Mouse (Mus musculus): ENCODE measurements around the gene Unc13b.

The Unc13b gene

GRCm38 (mm10) chr4:43037860-43038566, 20.7 kb upstream of the Unc13b start:
- DNase-seq (ENCODE audit: low read depth, low spot score), result no peak

DNA sequence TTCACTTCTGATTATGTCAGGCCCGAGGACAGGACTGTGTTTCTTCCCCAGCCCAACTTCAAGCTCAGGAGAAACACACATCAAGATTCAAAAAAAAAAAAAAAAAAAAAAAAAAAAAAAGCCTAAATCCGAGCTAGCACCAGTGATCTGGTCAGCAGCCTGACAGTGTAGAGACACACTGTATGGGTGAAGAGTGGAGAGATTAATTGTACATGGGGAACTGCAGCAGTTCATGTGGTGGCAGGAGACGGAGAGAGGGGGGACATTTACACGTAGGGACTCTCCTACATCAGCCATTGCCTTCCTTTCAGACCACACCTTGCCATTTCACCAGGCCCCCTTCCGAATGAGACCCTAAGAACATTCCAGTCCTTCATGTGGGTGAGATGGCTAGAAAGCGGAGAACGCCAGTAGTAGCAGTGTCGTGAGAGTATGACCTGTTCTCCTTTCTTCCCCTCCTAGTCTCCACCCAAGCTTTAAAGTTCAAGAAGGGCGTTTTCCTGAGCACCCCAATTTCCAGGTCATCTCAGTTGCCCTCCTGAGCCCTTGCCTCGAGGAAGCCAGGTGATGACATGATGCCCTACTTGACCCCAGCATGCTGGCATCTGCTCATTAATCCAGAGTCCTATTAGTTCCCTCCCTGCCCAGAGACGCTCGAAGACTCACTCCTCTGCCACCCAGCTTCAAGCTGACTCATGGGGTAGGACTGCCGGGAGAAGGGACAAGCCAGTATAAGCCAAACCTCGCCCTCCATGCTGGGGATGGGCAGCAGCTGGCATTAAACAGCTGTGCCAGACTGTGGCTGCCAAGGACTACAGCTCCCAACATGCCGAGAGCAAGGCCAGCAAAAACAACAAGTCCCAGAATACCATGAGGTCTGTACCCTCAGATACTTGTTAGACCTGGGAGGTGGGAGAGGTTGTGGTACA, 19.9 kb upstream of the Unc13b start:
- no peak for DNase-seq (ENCODE audit: low read depth, low spot score)

DNA sequence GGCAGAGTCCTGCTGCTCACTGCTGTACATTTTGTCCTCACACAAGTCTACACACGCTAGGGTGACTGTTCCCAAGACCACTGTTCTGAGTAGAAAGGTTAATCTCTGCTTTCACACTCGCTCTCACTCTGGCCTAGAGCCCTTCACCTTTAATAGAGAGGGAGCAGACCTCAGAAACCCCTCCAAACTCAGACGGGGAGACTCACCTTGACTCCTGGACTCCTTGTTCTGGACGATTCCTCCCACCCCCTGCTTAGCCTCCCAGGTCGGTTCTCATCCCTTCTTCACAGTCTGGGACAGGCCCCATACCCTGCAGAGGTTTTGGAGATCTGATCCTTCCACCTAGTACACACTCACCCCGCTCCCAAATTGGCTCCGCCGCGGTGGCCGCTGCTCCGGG, 19.1 kb upstream of the Unc13b start:
- no peak for DNase-seq (ENCODE audit: low read depth, low spot score)

DNA sequence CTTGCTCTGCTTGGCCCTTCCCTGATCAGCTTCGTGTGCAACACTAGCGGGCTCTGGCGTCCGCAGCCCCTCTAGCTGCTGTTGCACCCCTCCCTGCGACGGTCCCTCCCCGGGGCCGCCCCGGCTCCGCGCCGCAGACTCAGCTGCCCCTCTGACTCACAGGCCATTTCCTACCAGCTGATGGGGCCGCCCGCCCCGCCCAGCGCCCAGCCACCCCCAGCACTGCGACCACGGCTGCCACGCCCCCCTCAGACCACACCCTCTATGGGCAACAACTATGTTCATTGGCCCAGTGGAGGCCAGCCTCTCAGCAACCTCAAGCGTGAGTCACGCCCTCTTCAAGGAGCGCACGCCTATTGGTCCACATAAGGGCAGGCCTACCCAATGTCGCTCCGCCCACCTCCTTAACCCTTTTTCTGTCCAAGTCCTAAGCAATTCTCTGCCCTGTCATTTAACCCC, 18.6 kb upstream of the Unc13b start:
- peak; percentile 92 for DNase-seq (ENCODE audit: low read depth, low spot score)

DNA sequence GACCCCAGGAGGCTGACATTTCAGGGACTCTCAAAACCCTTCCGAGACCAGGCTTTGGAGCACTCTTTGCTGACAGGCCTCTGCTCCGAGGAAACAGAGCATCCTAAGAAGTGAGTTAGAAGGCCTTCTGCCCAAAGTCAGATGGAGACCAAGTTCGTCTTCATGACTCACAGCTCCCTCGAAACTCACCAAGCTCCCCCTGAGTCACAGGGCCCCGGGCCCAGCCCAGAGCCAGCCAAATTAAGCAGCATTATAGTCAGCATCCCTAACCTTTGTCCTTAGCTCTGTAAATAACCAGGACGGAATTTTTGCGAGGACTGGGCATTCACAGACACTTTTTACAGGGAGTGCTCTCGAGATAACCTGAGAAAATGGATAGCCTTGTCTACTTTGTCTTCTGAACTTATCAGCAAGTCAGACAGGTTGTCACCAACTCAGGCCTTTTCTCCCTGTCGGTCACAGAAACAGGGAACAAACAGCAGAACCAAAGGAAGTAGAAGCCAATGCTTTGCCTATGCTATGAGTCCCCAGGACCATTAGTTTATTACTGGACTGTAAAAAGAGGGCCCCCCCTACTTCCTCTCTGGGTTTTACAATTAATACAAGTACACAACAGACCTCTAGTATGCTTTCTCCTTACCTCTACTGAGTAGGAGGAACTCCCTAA, 17.7 kb upstream of the Unc13b start:
- DNase-seq (ENCODE audit: low read depth, low spot score), result no peak

DNA sequence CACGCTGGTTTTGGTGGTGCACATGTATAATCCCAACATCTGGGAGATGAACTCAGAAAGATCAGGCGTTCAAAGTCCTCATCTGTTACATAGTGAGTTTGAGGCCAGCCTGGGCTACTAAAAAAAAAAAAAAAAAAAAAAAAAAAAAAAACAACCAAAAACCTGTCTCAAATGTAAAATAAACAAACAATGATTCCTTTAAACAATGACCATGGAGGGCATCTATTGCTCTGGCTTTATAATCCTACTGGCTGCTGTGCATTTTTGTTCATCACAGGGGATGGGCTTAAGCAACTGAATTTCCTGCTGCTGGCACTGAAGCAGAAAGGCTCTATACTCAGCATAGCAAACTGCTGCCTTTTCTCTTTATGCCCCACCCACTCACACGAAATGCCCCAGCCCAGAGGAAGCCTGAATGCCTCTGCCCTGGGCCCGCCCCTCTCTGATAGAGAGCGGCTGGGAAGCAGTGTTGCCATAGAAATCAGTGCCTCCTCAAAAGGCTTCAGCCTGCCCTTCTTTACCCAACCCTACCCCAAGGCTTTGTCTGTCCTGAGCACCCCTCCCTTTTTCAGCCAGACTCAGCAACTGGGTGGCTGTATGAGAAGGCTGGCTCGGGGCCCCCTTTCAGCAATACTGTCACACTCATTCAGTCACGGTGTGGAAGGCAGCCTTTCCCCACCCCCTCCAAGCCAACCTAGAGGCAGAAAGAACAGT, 15.0 kb upstream of the Unc13b start:
- peak; percentile 77 for DNase-seq (ENCODE audit: low read depth, low spot score)

DNA sequence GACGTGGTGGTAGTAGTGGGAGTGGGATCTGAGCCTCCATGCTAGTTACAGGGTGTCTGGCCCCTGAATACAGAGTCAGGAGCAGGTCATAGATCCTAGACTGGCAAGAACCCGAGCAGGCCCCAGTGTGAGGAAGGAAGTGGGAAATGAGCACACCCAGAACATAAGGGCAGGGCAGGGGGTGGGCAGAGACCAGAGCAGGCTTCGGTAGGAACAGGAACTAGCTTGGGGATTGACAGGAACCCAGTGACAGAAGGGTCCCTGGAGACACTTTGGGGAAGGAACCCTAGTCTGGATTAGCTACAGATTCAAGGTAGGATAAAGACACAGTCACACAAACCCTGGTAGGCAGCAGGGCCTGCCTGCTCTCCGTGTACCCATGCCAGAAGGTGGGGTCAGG, 14.1 kb upstream of the Unc13b start:
- DNase-seq (ENCODE audit: low read depth, low spot score), result no peak

GRCm38 (mm10) chr4:43045285-43045658, 13.5 kb upstream of the Unc13b start:
- DNase-seq (ENCODE audit: low read depth, low spot score), result no peak

GRCm38 (mm10) chr4:43045659-43046302, 13.0 kb upstream of the Unc13b start, which contains the start of gene Fam214b:
Gene Fam214b (minus strand): TSS chr4:43046220.
- peak; percentile 93 for DNase-seq (ENCODE audit: low read depth, low spot score)

DNA sequence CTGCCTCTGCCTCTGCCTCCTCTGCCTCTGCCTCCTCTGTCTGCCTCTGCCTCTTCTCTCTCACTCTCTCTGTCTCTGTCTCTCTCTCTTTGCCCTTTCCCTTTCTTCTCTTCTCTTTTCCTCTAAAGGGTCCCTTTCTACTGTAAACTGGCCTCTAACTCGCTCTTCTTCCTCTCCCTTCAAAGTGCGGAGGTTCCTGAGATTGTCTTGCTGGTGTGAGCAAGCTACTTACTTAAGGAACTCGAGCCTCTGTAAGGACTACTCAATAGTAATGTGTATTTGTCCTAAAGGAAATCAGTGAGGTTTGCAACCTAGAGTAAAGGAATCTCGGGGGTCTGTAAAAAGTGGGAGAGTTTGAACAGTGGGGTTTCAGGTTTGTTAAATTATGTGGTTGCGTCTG, 12.1 kb upstream of the Unc13b start:
- DNase-seq (ENCODE audit: low read depth, low spot score), result no peak

- DNase-seq (ENCODE audit: low read depth, low spot score), result peak; percentile 83
Measured at GRCm38 (mm10) chr4:43047231-43047630, 11.5 kb upstream of the Unc13b start.

DNA sequence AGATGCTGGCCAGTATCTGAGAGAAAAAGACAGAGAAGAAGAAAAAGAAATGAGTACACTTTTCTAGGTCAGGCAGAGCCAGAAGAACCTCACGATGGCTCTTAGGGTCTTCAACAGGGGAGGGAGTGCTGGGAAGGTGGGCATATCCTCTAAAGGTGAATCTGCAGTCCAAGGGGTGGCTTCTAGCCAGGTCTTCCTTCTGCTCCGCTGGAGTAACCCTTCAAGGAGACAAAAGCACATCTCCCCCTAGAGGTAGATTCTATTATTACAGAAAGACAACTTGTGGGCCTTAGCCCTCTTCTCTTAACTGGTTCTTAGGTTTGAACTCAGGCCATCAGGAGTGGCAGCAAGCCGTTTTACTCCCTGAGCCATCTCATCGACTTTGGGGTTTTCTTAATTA, 6.1 kb upstream of the Unc13b start:
- no peak for DNase-seq (ENCODE audit: low read depth, low spot score)

DNA sequence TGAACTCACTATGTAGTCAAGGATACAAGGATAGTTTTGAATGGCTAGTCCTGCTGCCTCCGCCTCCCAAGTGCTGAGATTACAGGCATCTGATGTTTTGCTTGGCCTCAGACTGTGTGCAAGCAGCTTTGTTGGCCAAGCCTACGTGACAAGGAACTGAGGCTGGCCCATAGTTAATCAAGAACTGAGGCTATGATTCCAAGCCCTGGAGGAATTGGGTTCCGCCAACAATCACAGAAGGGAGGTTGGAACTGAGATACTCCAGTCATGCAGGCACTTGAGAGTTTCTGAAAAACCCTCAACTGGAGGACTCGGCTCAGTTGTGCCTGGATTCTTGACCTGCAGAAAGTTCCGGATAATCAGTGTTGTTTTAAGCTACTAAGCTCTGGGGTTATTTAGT, 1.1 kb upstream of the Unc13b start:
- no peak for DNase-seq (ENCODE audit: low read depth, low spot score)

GRCm38 (mm10) chr4:43058392-43058752, 381 bp upstream of the Unc13b start:
- DNase-seq (ENCODE audit: low read depth, low spot score), result no peak

GRCm38 (mm10) chr4:43059697-43060096, 944 bp downstream of the Unc13b start:
- no peak for DNase-seq (ENCODE audit: low read depth, low spot score)

DNA sequence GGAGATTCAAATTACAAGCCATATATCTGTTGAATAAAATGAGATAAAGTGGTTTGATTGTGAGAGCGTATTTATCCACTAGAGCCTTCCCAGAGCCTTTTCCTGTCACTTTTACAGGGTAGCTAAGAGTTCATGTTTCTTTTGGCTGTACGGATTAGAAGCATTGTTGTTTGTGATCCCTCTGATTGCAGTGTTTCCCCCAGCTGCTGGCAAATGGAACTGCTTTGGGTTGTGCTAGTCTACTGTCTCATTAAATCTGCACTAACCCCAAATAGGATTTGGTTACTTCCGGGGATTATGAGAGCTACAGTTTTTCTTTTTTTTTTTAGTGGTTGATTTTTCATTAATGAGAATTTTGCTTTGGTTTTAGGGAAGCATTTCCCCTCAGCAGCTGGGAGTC, 1.5 kb downstream of the Unc13b start:
- DNase-seq (ENCODE audit: low read depth, low spot score), result no peak

DNA sequence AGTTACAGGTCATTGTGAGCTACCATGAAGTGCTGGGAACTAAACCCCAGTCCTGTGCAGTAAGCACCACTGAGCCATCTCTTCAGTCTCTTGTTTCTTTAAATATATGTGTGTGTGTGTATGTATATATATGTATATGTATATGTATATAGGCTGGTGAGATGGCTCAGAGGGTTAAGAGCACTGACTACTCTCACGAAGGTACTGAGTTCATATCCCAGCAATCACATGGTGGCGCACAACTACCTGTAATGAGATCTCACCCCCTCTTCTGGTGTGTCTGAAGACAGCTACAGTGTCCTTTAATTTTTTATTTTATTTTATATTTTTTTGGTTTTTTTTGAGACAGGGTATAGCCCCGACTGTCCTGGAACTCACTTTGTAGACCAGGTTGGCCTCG, 6.7 kb downstream of the Unc13b start:
- no peak for DNase-seq (ENCODE audit: low read depth, low spot score)

DNA sequence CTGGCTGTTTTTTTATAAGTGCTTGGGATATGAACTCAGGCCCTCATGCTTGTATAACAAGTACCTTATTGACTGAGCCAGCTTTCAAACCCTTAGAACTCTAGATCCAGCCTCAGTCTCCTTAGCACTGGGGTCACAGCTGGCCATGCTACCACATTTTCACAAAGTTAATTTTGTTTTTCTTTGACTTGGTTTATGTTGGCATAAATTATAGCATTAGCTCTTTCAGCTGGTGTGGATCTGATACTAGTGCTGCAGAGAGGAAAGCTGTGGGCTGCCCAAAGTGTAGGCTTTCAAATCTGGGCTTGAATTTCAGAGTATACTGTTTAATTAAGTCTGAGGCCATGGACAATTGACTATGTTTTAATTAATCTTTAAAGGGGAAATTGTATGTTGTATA, 16.2 kb downstream of the Unc13b start:
- no peak for DNase-seq (ENCODE audit: low read depth, low spot score)

- no peak for DNase-seq (ENCODE audit: low read depth, low spot score)
Measured at GRCm38 (mm10) chr4:43078071-43078718, 19.4 kb downstream of the Unc13b start.

- DNase-seq (ENCODE audit: low read depth, low spot score), result no peak
Measured at GRCm38 (mm10) chr4:43082458-43082857, 23.7 kb downstream of the Unc13b start.

DNA sequence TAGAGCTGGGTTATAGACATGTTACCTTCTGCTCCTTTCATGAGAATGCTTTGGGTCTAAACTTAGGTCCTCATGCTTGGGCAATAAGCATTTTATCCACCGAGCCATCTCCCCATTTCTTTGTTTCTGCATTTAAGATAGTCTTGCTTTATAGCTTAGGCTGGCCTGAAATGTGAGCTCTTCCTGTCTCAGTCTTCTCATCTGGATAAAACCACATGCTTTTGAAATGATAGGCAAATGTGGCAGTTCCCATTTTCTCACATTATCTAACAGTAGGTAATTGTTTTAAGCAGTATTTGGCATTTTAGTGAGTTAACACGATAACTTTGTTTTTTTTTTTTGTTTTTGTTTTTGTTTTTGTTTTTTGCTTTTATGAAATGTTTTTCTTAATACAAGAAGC, 31.2 kb downstream of the Unc13b start:
- no peak for DNase-seq (ENCODE audit: low read depth, low spot score)

All from brain, embryonic 18.5 days (tissue).